Mouse (Mus musculus) naive thymus-derived CD4-positive, alpha-beta T cell, adult 5 months (primary cell): ENCODE data around the gene Artn. TPM values are rescaled to one million over a fixed set of nuclear protein-coding genes. Genes with fewer than 3 reads are reported as not detected.

Source experiments
- polyA plus RNA-seq: library from polyadenylated mRNA; unstranded; fragments of 100-300 nt; shearing (Covaris generic); gene quantifications from one replicate; pipeline ENCODE4 v1.2.1, GENCODE M21; 2017

The Artn gene
- not detected for polyA plus RNA-seq

GRCm38 (mm10) chr4:117929391-117929881, at the start of gene Artn:
Gene Artn, minus strand, starts transcription at chr4:117929763.

GRCm38 (mm10) chr4:117914591-117915442, 14.7 kb downstream of the Artn start, which contains the start of gene Ipo13:
Gene Ipo13, minus strand, starts transcription at chr4:117914999.

GRCm38 (mm10) chr4:117891738-117892161, 37.8 kb downstream of the Artn start, which contains the start of gene Dph2:
Gene Dph2, minus strand, starts transcription at chr4:117892032.

GRCm38 (mm10) chr4:117887133-117887532, 42.4 kb downstream of the Artn start, which contains the start of gene Atp6v0b:
Gene Atp6v0b, minus strand, starts transcription at chr4:117887333.

GRCm38 (mm10) chr4:117882701-117883691, 46.6 kb downstream of the Artn start, which contains the start of gene B4galt2:
Gene B4galt2, minus strand, starts transcription at chr4:117883487.

Other genes starting within 250 kb of the Artn start
- gene Dmap1, start 247.5 kb downstream of the Artn start, polyA plus RNA-seq = 32.2 TPM
- gene Gm12845, start 205.4 kb downstream of the Artn start, polyA plus RNA-seq = not detected
- not detected for gene Klf17, start 164.1 kb downstream of the Artn start, polyA plus RNA-seq
- 0.31 TPM for gene Slc6a9, start 95.3 kb downstream of the Artn start, polyA plus RNA-seq
- not detected for gene Ccdc24, start 57.2 kb downstream of the Artn start, polyA plus RNA-seq
- not detected for gene B4galt2, start 46.3 kb downstream of the Artn start, polyA plus RNA-seq
- 200 TPM for gene Atp6v0b, start 42.4 kb downstream of the Artn start, polyA plus RNA-seq
- gene Dph2, start 37.7 kb downstream of the Artn start, polyA plus RNA-seq = 23.5 TPM
- gene Ipo13, start 14.8 kb downstream of the Artn start, polyA plus RNA-seq = 34.7 TPM
- gene St3gal3, start 205.2 kb upstream of the Artn start, polyA plus RNA-seq = 5.9 TPM